Mouse (Mus musculus) testis, postnatal 14 days (tissue): ENCODE results near the gene Lhfp.

Experiments
- DNase-seq: peaks from one replicate; pipeline ENCODE4 v3.0.0; 2021; ENCODE audit warnings: low spot score

Gene Lhfp

GRCm38 (mm10) chr3:53041411-53042239, at the start of gene Lhfp:
Gene Lhfp (plus strand): TSS chr3:53041528.
- peak; percentile 49 for DNase-seq

- no peak for DNase-seq
Observed at GRCm38 (mm10) chr3:52993296-52993695, 48.0 kb upstream of the Lhfp start.

GRCm38 (mm10) chr3:52994666-52995065, 46.7 kb upstream of the Lhfp start:
- DNase-seq = no peak

- DNase-seq = no peak
Observed at GRCm38 (mm10) chr3:52996635-52997034, 44.7 kb upstream of the Lhfp start.

GRCm38 (mm10) chr3:52997381-52997780, 43.9 kb upstream of the Lhfp start:
- no peak for DNase-seq

GRCm38 (mm10) chr3:52999016-52999744, 42.1 kb upstream of the Lhfp start:
- DNase-seq = no peak

GRCm38 (mm10) chr3:52999996-53000395, 41.3 kb upstream of the Lhfp start:
- no peak for DNase-seq

GRCm38 (mm10) chr3:53002076-53002475, 39.3 kb upstream of the Lhfp start:
- no peak for DNase-seq

GRCm38 (mm10) chr3:53004406-53005114, 36.8 kb upstream of the Lhfp start:
- DNase-seq = no peak

- DNase-seq = no peak
Observed at GRCm38 (mm10) chr3:53007411-53007810, 33.9 kb upstream of the Lhfp start.

- peak; percentile 87 for DNase-seq
Observed at GRCm38 (mm10) chr3:53016436-53017340, 24.6 kb upstream of the Lhfp start, which contains the start of gene Cog6. Gene Cog6 (minus strand): TSS chr3:53017237.

- no peak for DNase-seq
Observed at GRCm38 (mm10) chr3:53027333-53027732, 14.0 kb upstream of the Lhfp start.

GRCm38 (mm10) chr3:53029046-53029445, 12.3 kb upstream of the Lhfp start:
- DNase-seq = peak; percentile 63

GRCm38 (mm10) chr3:53031586-53031985, 9.7 kb upstream of the Lhfp start:
- DNase-seq = no peak

- DNase-seq = peak; percentile 64
Observed at GRCm38 (mm10) chr3:53032432-53032831, 8.9 kb upstream of the Lhfp start.

GRCm38 (mm10) chr3:53033448-53033847, 7.9 kb upstream of the Lhfp start:
- DNase-seq = no peak

- no peak for DNase-seq
Observed at GRCm38 (mm10) chr3:53036076-53036475, 5.3 kb upstream of the Lhfp start.

GRCm38 (mm10) chr3:53036941-53037340, 4.4 kb upstream of the Lhfp start:
- no peak for DNase-seq

GRCm38 (mm10) chr3:53038913-53039312, 2.4 kb upstream of the Lhfp start:
- no peak for DNase-seq

GRCm38 (mm10) chr3:53039746-53040145, 1.6 kb upstream of the Lhfp start:
- DNase-seq = no peak

GRCm38 (mm10) chr3:53040593-53041410, 526 bp upstream of the Lhfp start:
- no peak for DNase-seq
